Mouse (Mus musculus) myocyte (in vitro differentiated cells): Measurements from ENCODE around the gene Ush1c. TPM values are rescaled to one million over a fixed set of nuclear protein-coding genes. Genes with fewer than 3 reads are reported as not detected.

Source experiments
- H3K27me3 ChIP-seq: one replicate; pipeline ENCODE4 v1.6.1; 2011; ENCODE audit not compliant: control insufficient read depth, insufficient read depth, insufficient read length
- H3K36me3 ChIP-seq: one replicate; pipeline ENCODE4 v1.6.1; 2011; ENCODE audit not compliant: control insufficient read depth, insufficient read depth
- H3K4me2 ChIP-seq: one replicate; pipeline ENCODE4 v1.6.1; 2011; ENCODE audit warnings: low read depth, control low read depth
- H3K4me3 ChIP-seq: one replicate; pipeline ENCODE4 v1.5.1; 2011; ENCODE audit warnings: mild to moderate bottlenecking, control low read depth, moderate library complexity
- H3K79me2 ChIP-seq: one replicate; pipeline ENCODE4 v1.6.1; 2011; ENCODE audit not compliant: control insufficient read depth, insufficient read depth
- H3ac ChIP-seq: one replicate; pipeline ENCODE4 v1.6.1; 2011; ENCODE audit not compliant: control insufficient read depth, insufficient read length
- CEBPB ChIP-seq: IDR thresholded peaks from 2 replicates; pipeline ENCODE4 v1.6.1; 2011; ENCODE audit warnings: mild to moderate bottlenecking, moderate library complexity; ENCODE audit not compliant: poor library complexity, insufficient read depth, severe bottlenecking
- E2F4 ChIP-seq: IDR thresholded peaks from one replicate; pipeline ENCODE4 v1.6.1; 2011; ENCODE audit warnings: mild to moderate bottlenecking, control low read depth, moderate library complexity; ENCODE audit not compliant: insufficient read depth
- MAX ChIP-seq: IDR thresholded peaks from one replicate; pipeline ENCODE4 v1.6.1; 2011; ENCODE audit warnings: low read depth, mild to moderate bottlenecking, control low read depth
- MYOD1 ChIP-seq, 3 experiments: IDR thresholded peaks; one replicate each; pipeline ENCODE4 v1.6.1; 2011; ENCODE audit warnings: control low read depth in 2 of 3, low read depth in 2 of 3, mild to moderate bottlenecking in 2 of 3, moderate library complexity in 1 of 3; ENCODE audit not compliant: insufficient read length in 2 of 3, control insufficient read depth in 1 of 3
- MYOG ChIP-seq, 3 experiments: IDR thresholded peaks; one replicate each; pipeline ENCODE4 v1.6.1; 2011; ENCODE audit warnings: control low read depth in 2 of 3, low read depth in 2 of 3, mild to moderate bottlenecking in 2 of 3; ENCODE audit not compliant: insufficient read length in 2 of 3, control insufficient read depth in 1 of 3, insufficient read depth in 1 of 3
- POLR2A ChIP-seq: IDR thresholded peaks from one replicate; pipeline ENCODE4 v1.6.1; 2011; ENCODE audit warnings: low read depth, mild to moderate bottlenecking, control low read depth, moderate library complexity; ENCODE audit not compliant: insufficient read length
- POLR2AphosphoS2 ChIP-seq: IDR thresholded peaks from one replicate; pipeline ENCODE4 v1.6.1; 2011; ENCODE audit warnings: low read depth, control low read depth; ENCODE audit not compliant: insufficient read length
- REST ChIP-seq: IDR thresholded peaks from one replicate; pipeline ENCODE4 v1.6.1; 2011; ENCODE audit warnings: mild to moderate bottlenecking, control low read depth, moderate library complexity; ENCODE audit not compliant: insufficient read depth, insufficient read length
- SRF ChIP-seq: IDR thresholded peaks from one replicate; pipeline ENCODE4 v1.6.1; 2011; ENCODE audit warnings: low read depth; ENCODE audit not compliant: control insufficient read depth, insufficient read length
- TCF12 ChIP-seq: IDR thresholded peaks from one replicate; pipeline ENCODE4 v1.6.1; 2011; ENCODE audit warnings: mild to moderate bottlenecking, control low read depth; ENCODE audit not compliant: poor library complexity, insufficient read depth, severe bottlenecking
- TCF3 ChIP-seq: IDR thresholded peaks from one replicate; pipeline ENCODE4 v1.6.1; 2011; ENCODE audit warnings: low read depth, control low read depth; ENCODE audit not compliant: insufficient read length
- USF1 ChIP-seq: IDR thresholded peaks from one replicate; pipeline ENCODE4 v1.6.1; 2011; ENCODE audit warnings: low read depth, mild to moderate bottlenecking, control low read depth, moderate library complexity
- polyA plus RNA-seq: library from polyadenylated mRNA; unstranded; fragments of >200 nt; fragmentation: generic; extraction: Trizol; gene quantifications from one replicate; pipeline ENCODE4 v1.2.1, GENCODE M21; 2012; ENCODE audit warnings: missing spikeins

Ush1c gene
- polyA plus RNA-seq, 1 experiment, result not detected

DNA sequence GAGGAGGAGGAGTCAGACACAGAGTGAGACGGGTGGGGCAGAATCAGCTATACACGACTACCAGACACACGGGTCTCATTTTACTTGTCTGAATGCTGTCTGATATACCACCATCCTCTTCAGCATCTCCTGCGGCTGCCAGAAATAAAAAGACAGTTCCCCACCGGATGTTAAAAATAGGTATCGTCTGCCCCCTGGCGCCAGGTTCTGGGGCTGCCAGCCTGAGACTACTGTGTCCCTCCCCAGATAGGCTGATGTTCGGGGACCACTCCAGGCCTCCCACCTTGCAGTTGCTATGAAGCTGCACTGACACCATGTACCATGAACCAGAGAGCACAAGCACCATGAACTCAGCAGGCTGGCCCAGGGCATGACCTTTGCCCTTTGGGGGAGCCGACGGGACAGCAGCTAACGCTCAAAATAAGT, 34.2 kb downstream of the Ush1c start:
- no peak for TF ChIP-seq TCF3
- no peak for TF ChIP-seq TCF12
- no peak for TF ChIP-seq E2F4
- TF ChIP-seq MAX, result no peak
- TF ChIP-seq USF1, result no peak
- no peak for TF ChIP-seq SRF
- H3K36me3 ChIP-seq, result no peaks in the 10 kb centered on the region
- no peak overlapping the region for H3ac ChIP-seq
- peaks cover 55% of the 10 kb centered on the region for H3K27me3 ChIP-seq
- no peaks in the 10 kb centered on the region for H3K79me2 ChIP-seq
- no peak overlapping the region for H3K4me2 ChIP-seq
- H3K4me3 ChIP-seq, result no peak overlapping the region

DNA sequence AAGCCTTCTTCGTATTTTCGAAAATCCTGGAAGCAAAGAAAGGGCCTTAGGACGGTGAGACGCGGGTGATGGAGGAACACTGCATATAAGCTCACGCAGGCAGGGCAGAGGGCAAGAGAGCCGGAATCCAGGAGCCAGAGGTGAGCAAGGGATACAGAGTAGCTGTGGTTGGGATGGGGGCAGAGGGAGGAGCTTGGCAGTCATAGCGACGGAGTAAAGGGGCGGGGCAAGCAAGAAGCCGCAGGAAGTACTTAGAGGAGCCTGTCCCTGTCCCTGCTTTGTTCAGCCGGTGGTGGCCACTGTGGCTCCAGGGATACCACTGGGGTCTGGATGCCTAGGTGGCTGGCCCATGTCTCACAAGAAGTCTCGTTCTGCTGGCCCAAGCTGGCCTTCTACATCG, 36.7 kb downstream of the Ush1c start:
- TF ChIP-seq TCF3 (no peak), POLR2A (no peak), MYOG (IDR thresholded peaks at IDR 0.05; ENCODE audit: control insufficient read depth in 1 of 3, insufficient read depth in 1 of 3, insufficient read length in 2 of 3, low read depth in 2 of 3) (no peak)
- no peak overlapping the region for H3K4me2 ChIP-seq
- no peak overlapping the region for H3K4me3 ChIP-seq
- H3ac ChIP-seq, result no peak overlapping the region
- H3K36me3 ChIP-seq, result no peaks in the 10 kb centered on the region
- H3K79me2 ChIP-seq, result no peaks in the 10 kb centered on the region
- H3K27me3 ChIP-seq, result peaks cover 53% of the 10 kb centered on the region

DNA sequence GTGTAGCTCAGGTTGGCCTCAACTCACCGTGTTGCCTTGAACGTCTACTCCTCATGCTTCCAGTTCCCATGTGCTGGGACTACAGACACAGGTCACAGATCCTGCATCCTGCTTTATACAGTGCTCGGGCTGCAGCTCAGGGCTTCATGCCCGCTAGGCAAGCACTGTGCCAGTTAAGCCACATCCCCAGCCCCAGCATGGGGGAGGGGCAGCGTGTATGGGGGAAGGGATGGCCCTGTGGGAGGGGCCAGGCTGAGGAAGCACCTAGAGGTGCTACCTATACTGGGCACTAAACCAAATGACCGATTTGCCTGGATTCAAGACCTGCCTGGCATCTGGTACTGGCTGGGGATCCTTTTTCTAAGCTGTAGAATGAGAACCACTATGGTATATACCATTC, 38.3 kb downstream of the Ush1c start:
- Histone ChIP-seq H3ac (no peak overlapping the region), H3K4me2 (no peak overlapping the region), H3K79me2 (no peaks in the 10 kb centered on the region), H3K27me3 (peaks cover 54% of the 10 kb centered on the region), H3K36me3 (no peaks in the 10 kb centered on the region), H3K4me3 (no peak overlapping the region)
- TF ChIP-seq E2F4 (no peak), TCF12 (no peak), MYOD1 (IDR thresholded peaks at IDR 0.05; ENCODE audit: control insufficient read depth in 1 of 3, insufficient read length in 2 of 3, low read depth in 2 of 3) (no peak)

DNA sequence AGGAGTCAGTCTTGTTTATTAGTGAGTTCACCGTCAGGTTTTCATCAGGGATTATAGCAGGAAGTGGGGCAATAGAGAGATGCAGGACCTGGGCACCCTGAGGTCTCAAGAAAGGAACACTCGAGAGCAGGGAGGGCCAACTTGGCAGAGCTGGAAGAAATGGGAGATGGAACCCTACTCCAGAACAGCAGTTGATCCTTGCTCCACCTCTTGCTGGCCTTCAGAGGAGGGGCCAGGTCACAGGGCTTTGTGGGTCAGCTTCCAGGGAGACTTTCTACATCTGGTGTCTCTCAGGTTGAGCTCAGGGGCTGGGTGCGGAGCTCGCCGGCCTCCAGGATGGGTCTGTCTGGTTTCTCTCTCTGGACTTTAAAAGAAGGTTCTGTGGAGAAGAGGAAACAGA, 42.9 kb downstream of the Ush1c start:
- Histone ChIP-seq H3ac (no peak overlapping the region), H3K79me2 (no peaks in the 10 kb centered on the region), H3K4me2 (no peak overlapping the region), H3K36me3 (no peaks in the 10 kb centered on the region), H3K4me3 (no peak overlapping the region), H3K27me3 (peaks cover 77% of the 10 kb centered on the region)
- no peak for TF ChIP-seq MYOD1 (IDR thresholded peaks at IDR 0.05; ENCODE audit: control insufficient read depth in 1 of 3, insufficient read length in 2 of 3, low read depth in 2 of 3)
- no peak for TF ChIP-seq USF1
- TF ChIP-seq REST, result no peak
- no peak for TF ChIP-seq CEBPB

DNA sequence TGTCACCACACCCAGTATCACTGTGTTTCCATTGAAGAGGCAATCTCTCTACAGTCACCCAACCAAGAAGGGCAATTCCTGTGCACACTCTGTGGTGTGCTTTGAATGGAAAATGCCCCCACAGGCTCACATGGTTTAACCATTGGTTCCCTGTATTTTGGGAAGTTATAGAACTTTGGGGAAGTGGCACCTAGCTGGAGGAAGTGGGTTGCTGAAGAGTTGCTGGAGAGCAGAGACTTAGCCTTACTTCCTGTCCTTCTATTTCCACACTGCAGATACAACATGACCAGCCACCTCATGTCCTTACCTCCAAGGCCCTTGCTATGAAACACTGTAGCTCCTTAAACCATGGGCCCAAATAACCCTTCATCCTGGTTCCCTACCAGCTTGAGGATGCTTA, 54.1 kb downstream of the Ush1c start:
- no peaks in the 10 kb centered on the region for H3K79me2 ChIP-seq
- H3K4me3 ChIP-seq, result no peak overlapping the region
- TF ChIP-seq SRF (no peak), MYOG (IDR thresholded peaks at IDR 0.05; ENCODE audit: control insufficient read depth in 1 of 3, insufficient read depth in 1 of 3, insufficient read length in 2 of 3, low read depth in 2 of 3) (no peak), POLR2A (no peak), MYOD1 (IDR thresholded peaks at IDR 0.05; ENCODE audit: control insufficient read depth in 1 of 3, insufficient read length in 2 of 3, low read depth in 2 of 3) (no peak), E2F4 (no peak), CEBPB (no peak), MAX (no peak), POLR2AphosphoS2 (no peak), USF1 (no peak), REST (no peak), TCF3 (no peak)
- no peaks in the 10 kb centered on the region for H3K36me3 ChIP-seq
- H3K27me3 ChIP-seq, result peaks cover 48% of the 10 kb centered on the region
- H3K4me2 ChIP-seq, result no peak overlapping the region
- no peak overlapping the region for H3ac ChIP-seq

DNA sequence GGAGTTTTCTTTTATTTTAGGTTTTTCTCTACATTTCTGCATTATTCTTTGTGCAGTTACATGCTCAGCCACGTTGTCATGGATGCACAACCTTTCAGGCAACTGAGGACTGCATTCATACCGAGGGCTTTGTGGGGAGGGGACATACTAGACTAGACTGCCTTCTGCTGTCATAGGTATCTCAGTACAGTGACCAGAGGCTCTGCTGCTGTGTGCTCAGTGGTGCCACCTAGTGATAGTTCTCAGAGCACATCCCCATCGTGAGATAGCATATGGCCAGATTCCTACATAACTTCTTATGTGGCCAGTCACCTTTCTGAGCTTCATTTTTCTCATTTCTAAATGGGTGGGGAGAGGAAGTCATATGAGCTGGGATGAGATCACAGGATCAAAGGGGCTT, 56.7 kb downstream of the Ush1c start:
- TF ChIP-seq SRF, result no peak
- TF ChIP-seq POLR2AphosphoS2, result no peak
- TF ChIP-seq REST, result no peak
- TF ChIP-seq MAX, result no peak
- no peak for TF ChIP-seq E2F4
- no peak for TF ChIP-seq TCF3
- no peak for TF ChIP-seq USF1
- TF ChIP-seq POLR2A, result no peak
- TF ChIP-seq MYOG (IDR thresholded peaks at IDR 0.05; ENCODE audit: control insufficient read depth in 1 of 3, insufficient read depth in 1 of 3, insufficient read length in 2 of 3, low read depth in 2 of 3), result no peak
- TF ChIP-seq TCF12, result no peak
- no peak for TF ChIP-seq MYOD1 (IDR thresholded peaks at IDR 0.05; ENCODE audit: control insufficient read depth in 1 of 3, insufficient read length in 2 of 3, low read depth in 2 of 3)
- no peak for TF ChIP-seq CEBPB
- no peak overlapping the region for H3K4me3 ChIP-seq
- peaks cover 60% of the 10 kb centered on the region for H3K27me3 ChIP-seq
- H3ac ChIP-seq, result no peak overlapping the region
- no peaks in the 10 kb centered on the region for H3K79me2 ChIP-seq
- no peak overlapping the region for H3K4me2 ChIP-seq
- no peaks in the 10 kb centered on the region for H3K36me3 ChIP-seq
